Mouse (Mus musculus) T-helper 1 cell (primary cell): ENCODE measurements around the gene Ptprcap.

Experiments used
- in situ Hi-C: fragments of 300-600 bp; cut with MboI, MseI; formaldehyde crosslinking; loops from one replicate; pipeline ENCODE4 v1.15.1; 2025; ENCODE audit warnings: high pct_unique_total_duplicates

Ptprcap gene

GRCm38 (mm10) chr19:4147782-4148490 is 5.5 kb upstream of the Ptprcap start:
- in situ Hi-C loops = no loop called here

DNA sequence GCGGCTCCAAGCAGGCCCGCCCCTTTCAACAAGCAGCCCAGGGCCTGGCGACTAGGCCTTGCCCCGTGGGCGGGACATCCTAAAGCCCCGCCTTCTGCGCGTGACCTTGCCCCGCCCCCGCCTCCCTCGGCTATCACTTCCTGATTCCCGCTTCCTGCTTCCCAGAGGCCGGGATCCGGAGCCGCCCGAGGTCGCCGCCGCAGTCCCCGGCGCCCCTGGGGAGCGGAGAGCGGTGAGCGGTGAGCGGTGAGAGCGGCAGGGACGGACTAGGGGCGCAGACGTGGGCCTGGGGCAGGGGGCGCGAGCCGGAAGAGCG is 5.0 kb upstream of the Ptprcap start, which contains the start of gene Coro1b:
Coro1b (plus strand) TSS at position 129 of the 316 bp plus-strand sequence.
- in situ Hi-C loops = no loop called here

DNA sequence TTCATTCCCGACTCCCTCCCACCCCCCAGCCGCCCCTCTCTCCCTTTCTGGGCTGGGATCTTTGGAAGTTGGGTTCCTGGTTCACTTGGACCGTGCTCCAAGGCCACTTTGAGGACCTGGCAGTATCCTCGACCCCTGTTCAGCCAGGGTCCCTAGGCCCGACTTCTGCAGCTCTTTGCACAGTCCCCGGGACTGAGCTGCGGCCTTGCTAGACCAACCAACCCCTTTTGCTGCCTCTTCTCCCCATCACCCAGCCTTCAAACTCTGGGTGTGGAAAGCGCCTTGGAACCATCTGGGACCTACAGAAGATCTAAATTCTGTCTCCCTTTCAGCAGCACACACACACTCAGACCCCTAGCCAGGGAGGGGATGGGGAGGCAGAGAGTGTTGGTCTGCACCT is 4.6 kb upstream of the Ptprcap start:
- in situ Hi-C loops = no loop called here

DNA sequence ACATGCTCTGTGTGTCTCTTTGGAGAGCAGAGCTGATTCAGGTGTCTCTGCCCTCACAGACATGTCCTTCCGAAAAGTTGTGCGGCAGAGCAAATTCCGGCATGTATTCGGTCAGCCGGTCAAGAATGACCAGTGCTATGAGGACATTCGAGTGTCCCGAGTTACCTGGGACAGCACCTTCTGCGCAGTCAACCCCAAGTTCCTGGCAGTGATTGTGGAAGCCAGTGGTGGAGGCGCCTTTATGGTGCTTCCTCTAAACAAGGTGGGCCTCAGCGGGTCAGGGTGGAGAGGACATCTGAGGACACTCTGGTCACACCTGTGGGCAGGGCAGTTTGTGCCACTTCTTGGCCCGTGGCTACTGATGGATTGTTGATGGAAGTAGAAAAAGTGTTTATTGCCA is 4.1 kb upstream of the Ptprcap start:
- in situ Hi-C loops = no loop called here

GRCm38 (mm10) chr19:4149764-4150461 is 3.5 kb upstream of the Ptprcap start:
- in situ Hi-C loops = no loop called here

DNA sequence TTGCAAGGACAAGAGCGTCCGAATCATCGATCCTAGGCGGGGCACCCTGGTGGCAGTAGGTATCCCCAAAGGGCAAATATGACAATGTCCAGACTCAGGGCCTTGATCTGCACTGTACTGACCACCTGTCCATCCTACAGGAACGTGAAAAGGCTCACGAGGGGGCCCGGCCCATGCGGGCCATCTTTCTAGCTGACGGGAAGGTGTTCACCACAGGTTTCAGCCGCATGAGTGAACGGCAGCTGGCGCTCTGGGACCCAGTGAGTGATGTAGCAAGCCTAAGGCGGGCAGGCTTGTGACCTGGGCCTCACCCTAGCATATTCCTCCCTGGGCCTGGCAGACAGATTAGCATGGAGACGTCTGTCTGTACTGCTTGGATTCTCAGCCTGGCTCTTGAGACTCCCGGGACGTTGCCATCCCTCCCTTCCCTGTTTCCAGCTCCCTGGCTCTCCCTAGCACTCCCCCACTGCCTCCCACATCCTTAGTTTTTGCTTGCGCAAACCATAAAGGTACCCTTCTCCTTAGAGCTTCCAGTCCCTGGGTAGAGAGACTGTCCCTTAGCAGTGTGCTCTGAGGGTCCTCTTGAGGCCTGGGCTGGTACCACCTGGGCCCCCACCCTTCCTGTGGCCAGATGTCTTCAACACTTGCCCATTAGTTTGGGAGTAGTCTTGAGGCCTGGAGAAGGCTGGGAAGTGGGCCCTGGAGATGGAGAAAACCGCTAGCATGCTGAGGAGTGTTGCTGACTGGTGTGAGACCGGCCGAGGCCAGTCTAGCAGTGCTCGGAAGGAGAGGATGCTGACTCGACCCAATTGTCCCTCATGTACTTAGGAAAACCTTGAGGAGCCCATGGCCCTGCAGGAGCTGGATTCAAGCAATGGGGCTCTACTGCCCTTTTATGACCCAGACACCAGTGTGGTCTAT is 2.6 kb upstream of the Ptprcap start:
- in situ Hi-C loops = no loop called here

DNA sequence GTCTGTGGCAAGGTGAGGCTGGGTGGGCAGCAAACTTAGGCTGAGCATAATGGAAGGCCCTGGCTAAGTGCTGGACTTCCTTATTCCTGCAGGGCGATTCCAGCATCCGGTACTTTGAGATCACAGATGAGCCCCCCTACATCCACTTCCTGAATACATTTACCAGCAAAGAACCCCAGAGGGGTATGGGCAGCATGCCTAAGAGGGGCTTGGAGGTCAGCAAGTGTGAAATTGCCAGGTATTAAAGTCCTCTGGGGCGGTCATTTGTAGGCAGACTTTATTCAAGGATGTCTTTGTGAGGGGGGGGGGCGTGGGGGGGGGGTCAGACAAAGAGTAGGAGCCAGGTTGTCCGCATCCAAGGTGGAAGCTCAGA is 1.9 kb upstream of the Ptprcap start:
- in situ Hi-C loops = no loop called here

DNA sequence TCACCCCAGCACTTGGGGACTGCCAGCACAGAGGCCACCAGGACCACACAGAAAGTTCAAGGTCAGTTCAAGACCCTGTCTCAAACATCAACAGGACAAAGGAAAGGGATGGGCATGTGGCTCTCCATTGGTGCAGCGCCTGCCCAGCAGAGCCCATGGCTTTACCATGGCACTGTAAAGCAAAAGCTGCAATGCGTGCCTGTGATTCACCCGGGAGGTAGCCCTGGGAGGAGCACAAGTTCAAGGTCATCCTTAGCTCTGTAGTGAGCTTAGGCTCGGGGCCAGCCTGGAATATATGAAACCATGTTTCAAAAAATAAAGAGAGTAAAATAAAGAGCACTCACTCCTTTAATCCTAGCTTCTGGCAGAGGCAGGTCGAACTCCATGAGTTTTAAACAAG is 1.5 kb upstream of the Ptprcap start:
- in situ Hi-C loops = no loop called here

DNA sequence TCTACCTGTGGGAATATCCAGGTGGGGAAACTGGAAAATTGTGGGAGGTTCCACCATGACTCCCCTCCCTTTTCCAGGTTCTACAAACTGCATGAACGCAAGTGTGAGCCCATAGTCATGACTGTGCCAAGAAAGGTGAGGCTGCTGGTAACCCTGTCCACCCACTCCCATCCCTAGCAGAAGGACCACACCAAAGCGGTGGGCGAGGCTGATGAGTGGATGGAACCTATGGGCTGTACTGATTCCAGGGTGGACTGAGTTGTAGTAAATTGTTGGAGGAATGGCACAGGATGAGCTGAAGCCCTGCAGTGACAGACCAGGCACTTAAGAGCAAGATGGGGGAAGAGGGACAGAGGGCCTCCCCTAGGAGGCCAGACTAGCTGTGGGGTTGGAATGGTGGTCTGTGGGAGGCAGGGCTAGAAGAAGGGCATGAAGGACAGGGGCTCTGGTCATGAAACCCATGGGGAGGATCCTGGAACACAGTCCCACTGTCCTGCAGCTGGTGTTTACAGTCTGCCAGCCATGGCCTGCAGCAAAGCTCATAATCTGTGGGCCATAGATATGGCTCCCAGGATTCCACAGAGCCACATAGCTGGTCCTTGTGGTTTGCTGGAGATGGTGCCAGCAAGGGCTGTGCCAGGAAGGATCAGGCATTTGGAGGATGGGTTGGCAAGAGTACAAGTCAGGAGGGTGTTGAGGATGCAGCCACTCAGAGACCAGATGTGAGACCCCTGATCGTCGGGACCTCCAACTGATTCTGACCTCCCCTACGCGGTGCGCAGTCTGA is 766 bp upstream of the Ptprcap start:
- in situ Hi-C loops = no loop called here

GRCm38 (mm10) chr19:4154437-4155222 is 1.2 kb downstream of the Ptprcap start:
- in situ Hi-C loops = no loop called here

GRCm38 (mm10) chr19:4155223-4156072 is 2.0 kb downstream of the Ptprcap start:
- in situ Hi-C loops = no loop called here

DNA sequence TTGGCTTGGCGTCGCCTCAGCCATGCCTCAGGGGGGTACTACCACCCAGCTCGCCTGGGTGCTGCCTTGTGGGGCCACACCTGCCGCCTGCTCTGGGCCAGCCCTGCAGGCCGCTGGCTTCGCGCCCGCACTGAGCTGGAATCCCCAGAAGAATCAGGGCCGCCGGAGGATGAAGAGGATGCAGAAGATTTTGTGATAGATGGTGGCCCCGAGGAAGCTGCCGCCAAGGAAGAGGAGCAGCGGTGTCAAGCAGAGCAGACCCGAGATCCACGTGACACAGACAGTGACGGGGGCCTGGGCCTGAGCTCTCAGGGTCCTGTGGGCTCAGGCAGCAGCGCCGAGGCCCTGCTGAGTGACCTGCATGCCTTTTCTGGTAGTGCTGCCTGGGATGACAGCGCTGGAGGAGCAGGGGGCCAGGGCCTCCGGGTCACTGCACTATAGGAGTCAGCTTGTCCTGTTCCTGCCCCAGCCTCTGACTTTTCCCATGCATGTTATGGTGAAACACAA is 2.7 kb downstream of the Ptprcap start:
- in situ Hi-C loops = no loop called here

- in situ Hi-C loops = no loop called here
Observed at GRCm38 (mm10) chr19:4156771-4157170, 3.4 kb downstream of the Ptprcap start.

GRCm38 (mm10) chr19:4159049-4159448 is 5.6 kb downstream of the Ptprcap start:
- in situ Hi-C loops = no loop called here

- in situ Hi-C loops = no loop called here
Observed at GRCm38 (mm10) chr19:4162646-4163542, 9.5 kb downstream of the Ptprcap start, which contains the start of gene Rps6kb2. Gene Rps6kb2, minus strand, starts transcription at chr19:4163354.

DNA sequence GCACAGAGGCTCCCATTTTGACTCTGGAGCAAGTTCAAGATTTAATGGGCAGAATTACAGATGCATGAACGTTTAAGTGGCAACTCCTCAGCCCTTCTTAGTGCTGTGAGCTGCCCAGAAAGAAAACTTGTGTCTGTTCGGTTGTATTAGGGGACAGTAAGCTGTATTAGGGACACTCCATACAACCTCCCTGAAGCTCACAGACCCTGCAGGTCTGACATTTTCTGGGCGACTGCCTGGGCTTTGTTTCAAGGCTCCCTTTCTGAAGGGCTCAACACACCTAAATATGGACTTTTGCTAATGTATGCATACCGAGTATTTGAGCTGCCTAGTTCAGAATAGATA is 10.1 kb downstream of the Ptprcap start:
- in situ Hi-C loops = no loop called here

DNA sequence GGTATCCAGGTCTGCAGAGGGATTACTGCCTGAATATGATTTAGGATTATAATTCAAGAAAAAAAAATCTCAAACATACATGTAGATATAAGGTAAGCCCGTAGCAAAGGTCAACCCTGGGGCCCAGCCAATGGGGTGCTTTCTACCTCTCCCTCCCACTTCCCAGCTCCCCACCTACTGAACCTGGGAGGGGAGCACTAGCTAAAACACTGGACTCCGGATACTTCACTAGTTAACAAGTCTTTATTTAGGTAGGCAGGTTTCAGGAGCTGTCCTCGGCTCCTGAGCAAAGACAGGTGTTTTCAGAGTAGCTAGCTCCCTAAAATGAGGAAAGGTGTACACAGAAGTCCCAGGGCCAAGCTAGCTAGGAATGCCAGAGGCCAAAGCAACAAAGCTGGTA is 10.7 kb downstream of the Ptprcap start:
- in situ Hi-C loops = no loop called here

GRCm38 (mm10) chr19:4164721-4165120 is 11.3 kb downstream of the Ptprcap start:
- in situ Hi-C loops = no loop called here
